Mouse (Mus musculus): ENCODE results near the gene Ogdh. TPM values are rescaled to one million over a fixed set of nuclear protein-coding genes. Genes with fewer than 3 reads are reported as not detected.

Gene Ogdh
- total RNA-seq, 2 experiments from 2014 or later, result 620 to 834 TPM

GRCm38 (mm10) chr11:6305943-6306430 lies 14.6 kb downstream of the Ogdh start:
- DNase-seq, result no peak
- peak overlapping the region; percentile 68 for H3K27ac ChIP-seq
- intact Hi-C loops (cut with DNase I), result no loop called here
- H3K4me3 ChIP-seq, result peak overlapping the region; percentile 17; the same call in 1 of the 2 replicates
- TF ChIP-seq CTCF (IDR thresholded peaks at IDR 0.05), result no peak

- no peak overlapping the region for H3K4me3 ChIP-seq
- no peak for TF ChIP-seq CTCF (IDR thresholded peaks at IDR 0.05)
- H3K27ac ChIP-seq, result peak overlapping the region; percentile 35; the same call in 1 of the 2 replicates
- intact Hi-C loops (cut with DNase I), result no loop called here
- no peak for DNase-seq
Measured at GRCm38 (mm10) chr11:6308181-6308580, 16.7 kb downstream of the Ogdh start.

GRCm38 (mm10) chr11:6313874-6314406 lies 22.5 kb downstream of the Ogdh start:
- Histone ChIP-seq H3K4me3 (no peak overlapping the region), H3K27ac (no peak overlapping the region)
- TF ChIP-seq CTCF (IDR thresholded peaks at IDR 0.05), result no peak
- intact Hi-C loops (cut with DNase I), result no loop called here
- DNase-seq, result no peak

GRCm38 (mm10) chr11:6316821-6317220 lies 25.4 kb downstream of the Ogdh start:
- TF ChIP-seq CTCF (IDR thresholded peaks at IDR 0.05), result no peak
- intact Hi-C loops (cut with DNase I), result no loop called here
- DNase-seq, result no peak
- Histone ChIP-seq H3K4me3 (no peak overlapping the region), H3K27ac (no peak overlapping the region)

- TF ChIP-seq CTCF (IDR thresholded peaks at IDR 0.05), result no peak
- DNase-seq, result no peak
- H3K27ac ChIP-seq, result no peak overlapping the region
- intact Hi-C loops (cut with DNase I), result no loop called here
- no peak overlapping the region for H3K4me3 ChIP-seq
Measured at GRCm38 (mm10) chr11:6318559-6318958, 27.1 kb downstream of the Ogdh start.

- no peak for TF ChIP-seq CTCF (IDR thresholded peaks at IDR 0.05)
- DNase-seq, result no peak
- H3K27ac ChIP-seq, result no peak overlapping the region
- no peak overlapping the region for H3K4me3 ChIP-seq
- intact Hi-C loops (cut with DNase I), result no loop called here
Measured at GRCm38 (mm10) chr11:6319374-6319773, 27.9 kb downstream of the Ogdh start.

- H3K27ac ChIP-seq, result no peak overlapping the region
- intact Hi-C loops (cut with DNase I), result no loop called here
- no peak overlapping the region for H3K4me3 ChIP-seq
- DNase-seq, result no peak
- no peak for TF ChIP-seq CTCF (IDR thresholded peaks at IDR 0.05)
Measured at GRCm38 (mm10) chr11:6322086-6322485, 30.7 kb downstream of the Ogdh start.

GRCm38 (mm10) chr11:6323348-6323747 lies 31.9 kb downstream of the Ogdh start:
- no peak for TF ChIP-seq CTCF (IDR thresholded peaks at IDR 0.05)
- H3K27ac ChIP-seq, result no peak overlapping the region
- DNase-seq, result no peak
- intact Hi-C loops (cut with DNase I), result no loop called here
- H3K4me3 ChIP-seq, result no peak overlapping the region

- DNase-seq, result no peak
- intact Hi-C loops (cut with DNase I), result no loop called here
- Histone ChIP-seq H3K4me3 (no peak overlapping the region), H3K27ac (no peak overlapping the region)
- TF ChIP-seq CTCF (IDR thresholded peaks at IDR 0.05), result no peak
Measured at GRCm38 (mm10) chr11:6331256-6331655, 39.8 kb downstream of the Ogdh start.

GRCm38 (mm10) chr11:6332606-6333005 lies 41.2 kb downstream of the Ogdh start:
- Histone ChIP-seq H3K4me3 (no peak overlapping the region), H3K27ac (no peak overlapping the region)
- DNase-seq, result no peak
- intact Hi-C loops (cut with DNase I), result no loop called here
- TF ChIP-seq CTCF (IDR thresholded peaks at IDR 0.05), result no peak

GRCm38 (mm10) chr11:6333403-6333802 lies 42.0 kb downstream of the Ogdh start:
- Histone ChIP-seq H3K27ac (no peak overlapping the region), H3K4me3 (no peak overlapping the region)
- TF ChIP-seq CTCF (IDR thresholded peaks at IDR 0.05), result no peak
- no peak for DNase-seq
- intact Hi-C loops (cut with DNase I), result no loop called here

- no peak overlapping the region for H3K27ac ChIP-seq
- no peak for DNase-seq
- TF ChIP-seq CTCF (IDR thresholded peaks at IDR 0.05), result no peak
- intact Hi-C loops (cut with DNase I), result no loop called here
- H3K4me3 ChIP-seq, result no peak overlapping the region
Measured at GRCm38 (mm10) chr11:6335321-6335720, 43.9 kb downstream of the Ogdh start.

- intact Hi-C loops (cut with DNase I), result no loop called here
Measured at GRCm38 (mm10) chr11:6336689-6337088, 45.3 kb downstream of the Ogdh start.

GRCm38 (mm10) chr11:6345956-6346355 lies 54.5 kb downstream of the Ogdh start:
- TF ChIP-seq CTCF (IDR thresholded peaks at IDR 0.05), result no peak
- Histone ChIP-seq H3K27ac (no peak overlapping the region), H3K4me3 (no peak overlapping the region)
- DNase-seq, result no peak
- intact Hi-C loops (cut with DNase I), result no loop called here

More at GRCm38 (mm10) chr11:6336689-6337088, 45.3 kb downstream of the Ogdh start:
- Histone ChIP-seq H3K27ac (no peak overlapping the region), H3K4me3 (no peak overlapping the region)
- DNase-seq, result no peak
- no peak for TF ChIP-seq CTCF (IDR thresholded peaks at IDR 0.05)
